Mouse (Mus musculus): ENCODE data around the gene Rpl6. TPM values are rescaled to one million over a fixed set of nuclear protein-coding genes. Genes with fewer than 3 reads are reported as not detected.
"Not testable (repeated sequence)": the region's sequence is repeated elsewhere in the genome, so short reads cannot be mapped to it uniquely, and the experiment has no call there.

Gene Rpl6
- polyA plus RNA-seq, 1 experiment from 2014 or later = 673 TPM

DNA sequence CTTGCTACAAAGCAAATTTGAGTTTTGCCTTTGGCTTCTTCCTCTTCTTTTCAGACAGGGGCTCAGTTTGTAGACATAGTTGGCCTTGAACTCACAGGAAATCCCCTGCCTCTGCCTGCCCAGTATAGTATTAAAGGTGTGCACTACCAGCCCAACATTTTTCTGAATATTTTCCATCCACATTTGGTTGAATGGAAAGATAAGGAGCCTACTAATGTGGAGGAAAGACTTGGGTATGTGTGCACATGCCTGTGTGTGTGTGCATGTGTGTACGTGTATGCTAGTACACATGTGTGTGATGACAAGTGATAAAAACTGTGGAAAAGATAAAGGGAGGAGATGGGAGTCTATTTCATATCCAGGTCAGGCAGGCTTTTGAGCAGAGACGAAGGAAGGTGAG lies 21.6 kb downstream of the Rpl6 start:
- H3K4me3 ChIP-seq (ENCODE audit: low read depth, low read length) = no peak overlapping the region
- 0 out of 2 replicates have a peak, but pooled peaks cover 2% of the 10 kb centered on the region for H3K4me1 ChIP-seq (ENCODE audit: insufficient read depth)
- H3K27me3 ChIP-seq (ENCODE audit: insufficient read depth, low read length) = no peaks in the 10 kb centered on the region
- H3K9me3 ChIP-seq (ENCODE audit: low read depth, low read length) = no peaks in the 10 kb centered on the region
- no peak overlapping the region for H3K9ac ChIP-seq
- TF ChIP-seq CTCF (IDR thresholded peaks at IDR 0.05; ENCODE audit: low read depth) = no peak
- WGBS = 67% methylated on average over 2 of the region's 2 CpGs
- no peak for DNase-seq
- no peaks in the 10 kb centered on the region for H3K36me3 ChIP-seq (ENCODE audit: insufficient read depth)
- H3K4me2 ChIP-seq = no peak overlapping the region
- ATAC-seq (ENCODE audit: insufficient read depth) = no peak
- no peak overlapping the region for H3K27ac ChIP-seq (ENCODE audit: low read depth)

DNA sequence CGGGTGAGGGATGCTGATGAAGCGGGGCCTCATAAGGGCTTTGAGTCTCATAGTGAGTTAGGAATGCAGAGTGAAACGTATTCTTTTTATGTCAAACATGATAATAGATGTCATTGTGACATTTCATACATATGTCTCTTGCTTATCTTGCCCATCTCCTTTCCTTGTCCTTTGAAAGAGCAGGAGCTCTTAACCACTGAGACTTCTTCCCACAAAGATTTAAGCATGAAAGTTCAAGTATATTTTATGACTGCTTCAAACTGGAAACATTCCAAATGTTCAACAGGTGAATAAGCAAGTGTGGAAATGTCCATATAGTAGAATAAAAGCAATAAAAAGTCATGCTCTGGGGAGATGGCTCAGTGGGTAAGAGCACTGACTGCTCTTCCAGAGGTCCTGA lies 22.1 kb downstream of the Rpl6 start:
- no peak overlapping the region for H3K27ac ChIP-seq (ENCODE audit: low read depth)

DNA sequence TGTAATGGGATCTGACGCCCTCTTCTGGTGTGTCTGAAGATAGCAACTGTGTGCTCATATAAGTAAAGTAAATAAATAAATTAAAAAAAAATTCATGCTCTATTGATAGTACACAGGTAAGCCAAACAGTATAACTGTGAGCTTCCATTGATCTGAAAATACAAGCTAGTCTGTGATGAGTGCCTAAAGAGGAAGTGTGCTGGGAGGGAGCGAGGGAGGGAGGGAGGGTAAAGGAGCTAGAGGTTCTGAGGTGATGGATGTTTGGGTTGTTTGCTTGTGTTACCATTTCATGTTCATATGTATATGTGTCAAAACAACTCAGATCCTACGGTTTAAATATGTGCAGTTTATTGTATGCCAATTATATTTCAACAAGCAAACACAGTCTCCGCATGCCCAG lies 22.6 kb downstream of the Rpl6 start:
- Histone ChIP-seq H3K4me2 (no peak overlapping the region), H3K27me3 (ENCODE audit: insufficient read depth, low read length) (no peaks in the 10 kb centered on the region), H3K4me1 (ENCODE audit: insufficient read depth) (0 out of 2 replicates have a peak, but pooled peaks cover under 1% of the 10 kb centered on the region), H3K36me3 (ENCODE audit: insufficient read depth) (no peaks in the 10 kb centered on the region), H3K9ac (no peak overlapping the region), H3K27ac (ENCODE audit: low read depth) (no peak overlapping the region), H3K4me3 (ENCODE audit: low read depth, low read length) (no peak overlapping the region), H3K9me3 (ENCODE audit: low read depth, low read length) (no peaks in the 10 kb centered on the region)
- no peak for DNase-seq
- 79% methylated on average over 4 of the region's 4 CpGs for WGBS
- no peak for TF ChIP-seq CTCF (IDR thresholded peaks at IDR 0.05; ENCODE audit: low read depth)
- ATAC-seq (ENCODE audit: insufficient read depth) = no peak

More for the DNA sequence above, 22.1 kb downstream of the Rpl6 start:
- no peaks in the 10 kb centered on the region for H3K9me3 ChIP-seq (ENCODE audit: low read depth, low read length)
- ATAC-seq (ENCODE audit: insufficient read depth) (no peak), DNase-seq (no peak)
- H3K4me1 ChIP-seq (ENCODE audit: insufficient read depth) = 0 out of 2 replicates have a peak, but pooled peaks cover 2% of the 10 kb centered on the region
- no peak overlapping the region for H3K4me3 ChIP-seq (ENCODE audit: low read depth, low read length)
- H3K9ac ChIP-seq = no peak overlapping the region
- TF ChIP-seq CTCF (IDR thresholded peaks at IDR 0.05; ENCODE audit: low read depth) = no peak
- no peak overlapping the region for H3K4me2 ChIP-seq
- no peaks in the 10 kb centered on the region for H3K36me3 ChIP-seq (ENCODE audit: insufficient read depth)
- 61% methylated on average over 3 of the region's 3 CpGs for WGBS
- no peaks in the 10 kb centered on the region for H3K27me3 ChIP-seq (ENCODE audit: insufficient read depth, low read length)

DNA sequence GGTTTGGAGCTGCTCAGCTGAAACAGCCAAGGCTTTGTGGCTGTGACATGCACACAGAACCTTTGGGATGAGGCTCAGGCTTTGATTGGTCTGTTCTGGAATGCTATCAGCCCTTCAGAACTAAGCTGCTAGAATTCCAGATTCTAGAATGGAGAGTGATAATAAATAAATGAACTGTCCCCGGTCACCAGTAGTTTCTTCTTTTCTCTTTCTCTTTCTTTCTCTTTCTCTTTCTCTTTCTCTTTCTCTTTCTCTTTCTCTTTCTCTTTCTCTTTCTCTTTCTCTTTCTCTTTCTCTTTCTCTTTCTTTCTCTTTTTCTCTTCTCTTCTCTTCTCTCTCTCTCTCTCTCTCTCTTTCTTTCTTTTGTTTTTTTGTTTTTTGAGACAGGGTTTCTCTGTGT lies 23.0 kb downstream of the Rpl6 start:
- not testable (repeated sequence) for H3K27ac ChIP-seq (ENCODE audit: low read depth); DNase-seq; H3K27me3 ChIP-seq (ENCODE audit: insufficient read depth, low read length); H3K9ac ChIP-seq; H3K4me1 ChIP-seq (ENCODE audit: insufficient read depth); H3K36me3 ChIP-seq (ENCODE audit: insufficient read depth); H3K4me2 ChIP-seq; ATAC-seq (ENCODE audit: insufficient read depth); H3K4me3 ChIP-seq (ENCODE audit: low read depth, low read length); H3K9me3 ChIP-seq (ENCODE audit: low read depth, low read length)
- WGBS = 66% methylated on average over 1 of the region's 1 CpGs

DNA sequence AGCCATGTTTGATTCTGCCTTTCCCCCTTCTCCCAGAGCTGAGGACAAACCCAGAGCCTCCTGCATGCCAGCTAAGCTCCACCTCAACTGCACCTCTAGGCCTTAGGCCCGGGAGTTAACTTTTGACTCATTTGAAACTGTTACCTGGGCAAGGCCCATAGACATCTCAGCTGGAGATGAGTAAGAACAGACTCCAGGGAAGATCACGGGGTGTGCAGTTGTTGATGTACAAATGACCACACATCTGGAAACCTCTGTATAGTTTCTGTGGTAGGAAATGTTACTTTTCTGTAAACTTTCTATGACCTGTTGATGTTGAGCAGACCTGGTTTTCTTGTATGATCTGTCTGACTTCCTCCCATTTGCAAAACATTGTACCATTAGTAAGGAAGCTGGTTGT lies 24.9 kb downstream of the Rpl6 start:
- DNase-seq (no peak), ATAC-seq (ENCODE audit: insufficient read depth) (no peak)
- WGBS = 86% methylated on average over 2 of the region's 2 CpGs

DNA sequence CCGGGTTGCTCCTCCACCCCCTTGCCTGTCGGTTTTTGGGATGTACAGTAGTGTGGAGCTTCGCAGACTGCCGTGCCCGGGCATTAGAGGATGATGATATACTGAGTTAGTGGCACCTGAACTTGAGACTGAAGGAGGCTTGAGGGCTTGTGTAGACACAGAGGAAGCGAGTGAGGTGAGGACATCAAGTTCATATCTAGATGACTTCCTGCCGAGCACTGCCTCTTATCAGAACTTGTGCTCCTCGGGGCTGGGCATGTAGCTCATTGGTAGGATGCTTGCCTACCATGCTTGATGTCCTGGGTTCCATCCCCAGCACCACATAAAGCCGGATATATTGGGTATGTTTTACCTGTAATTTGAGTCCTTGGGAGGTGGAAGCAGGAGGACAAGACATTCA lies 26.5 kb downstream of the Rpl6 start:
- no peak overlapping the region for H3K4me3 ChIP-seq (ENCODE audit: low read depth, low read length)
- H3K4me1 ChIP-seq (ENCODE audit: insufficient read depth) = no peaks in the 10 kb centered on the region
- no peak overlapping the region for H3K27ac ChIP-seq (ENCODE audit: low read depth)
- DNase-seq = no peak
- H3K36me3 ChIP-seq (ENCODE audit: insufficient read depth) = no peaks in the 10 kb centered on the region
- H3K9ac ChIP-seq = no peak overlapping the region
- ATAC-seq (ENCODE audit: insufficient read depth) = no peak
- WGBS = 77% methylated on average over 9 of the region's 9 CpGs
- H3K27me3 ChIP-seq (ENCODE audit: insufficient read depth, low read length) = no peaks in the 10 kb centered on the region
- TF ChIP-seq CTCF (IDR thresholded peaks at IDR 0.05; ENCODE audit: low read depth) = no peak
- no peak overlapping the region for H3K4me2 ChIP-seq
- no peaks in the 10 kb centered on the region for H3K9me3 ChIP-seq (ENCODE audit: low read depth, low read length)

More for the DNA sequence above, 24.9 kb downstream of the Rpl6 start:
- H3K4me3 ChIP-seq (ENCODE audit: low read depth, low read length) = no peak overlapping the region
- H3K36me3 ChIP-seq (ENCODE audit: insufficient read depth) = no peaks in the 10 kb centered on the region
- no peak overlapping the region for H3K4me2 ChIP-seq
- no peaks in the 10 kb centered on the region for H3K9me3 ChIP-seq (ENCODE audit: low read depth, low read length)
- no peaks in the 10 kb centered on the region for H3K4me1 ChIP-seq (ENCODE audit: insufficient read depth)
- TF ChIP-seq CTCF (IDR thresholded peaks at IDR 0.05; ENCODE audit: low read depth) = no peak
- H3K27ac ChIP-seq (ENCODE audit: low read depth) = no peak overlapping the region
- no peaks in the 10 kb centered on the region for H3K27me3 ChIP-seq (ENCODE audit: insufficient read depth, low read length)
- H3K9ac ChIP-seq = no peak overlapping the region

DNA sequence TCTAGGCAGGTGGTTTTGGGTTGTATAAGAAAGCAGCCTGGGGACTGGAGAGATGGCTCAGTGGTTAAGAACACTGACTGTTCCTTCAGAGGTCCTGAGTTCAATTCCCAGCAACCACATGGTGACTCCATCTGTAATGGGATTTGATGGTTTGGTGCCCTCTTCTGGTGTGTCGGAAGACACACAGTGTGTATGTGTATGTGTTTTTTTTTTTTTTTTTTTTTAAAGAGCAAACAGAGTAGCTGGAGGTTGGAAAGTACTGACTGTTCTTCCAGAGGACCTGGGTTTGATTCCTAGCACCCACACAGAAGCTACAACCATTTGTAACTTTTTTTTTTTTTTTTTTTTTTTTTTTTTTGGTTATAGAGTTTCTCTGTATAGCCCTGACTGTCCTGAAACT lies 28.5 kb downstream of the Rpl6 start:
- TF ChIP-seq CTCF (IDR thresholded peaks at IDR 0.05; ENCODE audit: low read depth) = no peak
- H3K4me1 ChIP-seq (ENCODE audit: insufficient read depth) = no peaks in the 10 kb centered on the region
- no peaks in the 10 kb centered on the region for H3K36me3 ChIP-seq (ENCODE audit: insufficient read depth)
- H3K9ac ChIP-seq = no peak overlapping the region
- ATAC-seq (ENCODE audit: insufficient read depth) (no peak), DNase-seq (no peak)
- no peak overlapping the region for H3K27ac ChIP-seq (ENCODE audit: low read depth)
- 91% methylated on average over 1 of the region's 1 CpGs for WGBS
- H3K4me2 ChIP-seq = no peak overlapping the region
- H3K27me3 ChIP-seq (ENCODE audit: insufficient read depth, low read length) = no peaks in the 10 kb centered on the region
- no peak overlapping the region for H3K4me3 ChIP-seq (ENCODE audit: low read depth, low read length)
- no peaks in the 10 kb centered on the region for H3K9me3 ChIP-seq (ENCODE audit: low read depth, low read length)

DNA sequence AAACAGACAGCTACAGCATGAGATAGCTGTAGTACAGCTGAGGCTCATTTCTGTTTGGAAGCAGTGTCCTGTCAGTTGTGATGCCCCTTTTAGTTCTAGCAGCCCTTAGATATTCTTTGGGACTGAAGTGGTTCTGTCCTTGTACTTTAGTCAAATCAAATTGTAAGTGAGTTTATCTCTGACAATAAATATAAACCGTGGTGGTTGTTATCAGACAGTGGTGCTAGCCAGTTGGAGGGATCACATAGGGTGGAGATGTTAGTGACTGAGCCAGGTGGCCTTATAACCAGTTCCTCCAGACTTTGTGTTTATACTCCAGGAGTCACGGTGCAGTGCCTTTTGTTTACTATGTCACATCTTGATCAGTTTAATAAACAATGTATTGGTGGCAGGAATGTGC lies 29.4 kb downstream of the Rpl6 start:
- no peak overlapping the region for H3K4me2 ChIP-seq
- no peak overlapping the region for H3K9ac ChIP-seq
- H3K27me3 ChIP-seq (ENCODE audit: insufficient read depth, low read length) = no peaks in the 10 kb centered on the region
- no peak overlapping the region for H3K27ac ChIP-seq (ENCODE audit: low read depth)
- ATAC-seq (ENCODE audit: insufficient read depth) (no peak), DNase-seq (no peak)
- WGBS = 66% methylated on average over 2 of the region's 2 CpGs
- H3K9me3 ChIP-seq (ENCODE audit: low read depth, low read length) = no peaks in the 10 kb centered on the region
- H3K4me3 ChIP-seq (ENCODE audit: low read depth, low read length) = no peak overlapping the region
- TF ChIP-seq CTCF (IDR thresholded peaks at IDR 0.05; ENCODE audit: low read depth) = no peak
- no peaks in the 10 kb centered on the region for H3K36me3 ChIP-seq (ENCODE audit: insufficient read depth)
- H3K4me1 ChIP-seq (ENCODE audit: insufficient read depth) = no peaks in the 10 kb centered on the region

Measured in lung, embryonic 14.5 days (tissue).